Mouse (Mus musculus): Measurements from ENCODE around the gene Cpm.
"Not testable (repeated sequence)": the region's sequence is repeated elsewhere in the genome, so short reads cannot be mapped to it uniquely, and the experiment has no call there.

Cpm gene

DNA sequence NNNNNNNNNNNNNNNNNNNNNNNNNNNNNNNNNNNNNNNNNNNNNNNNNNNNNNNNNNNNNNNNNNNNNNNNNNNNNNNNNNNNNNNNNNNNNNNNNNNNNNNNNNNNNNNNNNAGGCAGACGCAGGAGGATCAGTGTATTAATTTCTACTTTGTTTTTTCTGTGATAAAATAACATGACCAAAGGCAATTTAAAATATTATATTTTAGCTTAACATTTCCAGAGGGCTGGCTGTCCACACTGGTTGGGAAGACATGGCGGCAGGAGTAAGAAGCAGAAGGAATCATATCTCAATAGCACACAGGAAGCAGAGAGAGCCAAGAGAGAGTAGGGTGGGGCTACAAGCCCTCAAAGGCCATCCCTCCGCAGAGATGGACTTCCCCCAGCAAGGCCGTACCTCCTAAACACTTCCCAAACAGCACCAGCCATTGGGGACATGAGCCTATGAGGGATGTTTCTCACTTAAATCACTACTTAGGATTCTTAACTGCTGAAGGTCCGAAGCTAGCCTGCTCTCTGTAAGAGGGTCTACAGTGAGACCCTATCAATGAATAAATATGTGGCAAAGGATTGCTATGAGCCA lies 94.9 kb downstream of the Cpm start:
- no peak for DNase-seq (ENCODE audit: low read depth)

DNA sequence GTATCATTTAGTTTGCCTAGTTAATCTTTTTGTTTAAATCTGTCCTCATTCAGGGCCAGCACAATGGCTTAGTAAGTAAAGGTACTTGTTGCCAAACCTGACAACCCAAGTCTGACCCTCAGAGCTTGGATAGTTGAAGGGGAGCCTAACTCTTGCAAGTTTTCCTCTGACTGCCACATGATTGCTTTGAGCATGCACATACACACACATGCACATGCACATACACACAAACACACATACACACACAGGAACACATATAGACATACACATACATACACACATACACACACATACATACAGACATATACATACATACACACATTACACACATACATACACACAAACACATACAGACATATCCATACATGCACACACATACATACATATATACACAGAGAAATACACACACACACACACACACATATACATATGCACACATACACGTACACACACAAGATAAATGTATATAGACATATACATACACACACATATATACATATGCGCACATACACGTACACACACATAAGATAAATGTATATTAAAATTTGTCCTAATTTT lies 95.6 kb downstream of the Cpm start:
- DNase-seq (ENCODE audit: low read depth): no peak

DNA sequence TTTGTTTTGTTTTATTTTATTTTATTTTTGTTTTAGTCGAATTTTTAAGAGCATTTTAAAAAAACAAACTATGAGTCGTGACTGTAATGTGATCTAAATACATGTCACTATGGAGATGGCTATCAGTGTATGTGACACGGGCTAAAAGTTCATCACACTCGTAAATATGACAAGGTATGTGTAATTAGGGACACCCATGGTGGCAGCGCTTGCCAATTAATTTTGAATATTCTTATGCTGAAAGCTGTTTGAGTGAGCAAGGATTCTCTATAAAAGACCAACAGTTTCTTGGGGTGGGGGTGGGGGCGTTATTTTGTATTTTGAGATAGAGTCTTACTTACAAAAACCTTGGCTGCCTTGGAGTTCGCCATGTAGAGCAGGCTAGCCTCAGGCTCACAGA lies 96.4 kb downstream of the Cpm start:
- DNase-seq (ENCODE audit: low read depth): no peak

DNA sequence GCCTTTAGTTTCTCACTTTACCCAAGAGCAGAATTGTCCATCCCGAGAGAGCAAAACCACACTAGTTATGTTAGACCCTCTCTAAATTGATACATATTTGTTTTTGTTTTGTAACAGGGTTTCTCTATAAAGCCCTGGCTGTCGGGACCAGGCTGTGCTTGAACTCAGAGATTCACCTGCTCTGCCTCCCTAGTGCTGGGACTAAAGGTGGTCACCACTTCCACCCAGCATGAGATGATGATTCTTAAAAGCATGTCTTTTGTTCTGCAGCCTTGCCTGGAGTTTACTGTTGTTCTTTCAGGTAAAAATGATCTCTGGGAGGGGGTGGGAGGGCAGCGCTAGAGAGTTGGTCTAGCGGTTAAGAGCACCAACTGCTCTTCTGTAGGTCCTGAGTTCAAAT lies 97.0 kb downstream of the Cpm start:
- DNase-seq (ENCODE audit: low read depth): no peak

DNA sequence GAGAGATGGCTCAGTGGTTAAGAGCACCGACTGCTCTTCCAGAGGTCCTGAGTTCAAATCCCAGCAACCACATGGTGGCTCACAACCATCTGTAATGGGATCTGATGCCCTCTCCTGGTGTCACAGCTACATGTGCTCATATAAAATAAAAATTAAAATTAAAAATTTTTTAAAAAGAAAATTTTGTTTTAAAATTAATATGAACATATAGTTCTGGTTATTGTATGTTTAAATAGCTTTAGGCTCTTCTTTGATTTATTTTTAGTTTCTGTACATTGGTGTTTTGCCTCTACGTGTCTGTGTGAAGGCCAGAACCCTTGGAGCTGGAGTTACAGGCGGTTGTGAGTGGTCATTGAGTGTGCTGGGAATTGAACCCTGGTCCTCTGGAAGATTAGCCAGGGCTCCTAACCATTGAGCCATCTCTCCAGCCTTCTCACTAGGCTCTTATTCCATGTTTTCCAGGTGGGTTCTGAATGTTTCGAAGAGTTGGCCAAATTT lies 97.6 kb downstream of the Cpm start:
- no peak for DNase-seq (ENCODE audit: low read depth)

DNA sequence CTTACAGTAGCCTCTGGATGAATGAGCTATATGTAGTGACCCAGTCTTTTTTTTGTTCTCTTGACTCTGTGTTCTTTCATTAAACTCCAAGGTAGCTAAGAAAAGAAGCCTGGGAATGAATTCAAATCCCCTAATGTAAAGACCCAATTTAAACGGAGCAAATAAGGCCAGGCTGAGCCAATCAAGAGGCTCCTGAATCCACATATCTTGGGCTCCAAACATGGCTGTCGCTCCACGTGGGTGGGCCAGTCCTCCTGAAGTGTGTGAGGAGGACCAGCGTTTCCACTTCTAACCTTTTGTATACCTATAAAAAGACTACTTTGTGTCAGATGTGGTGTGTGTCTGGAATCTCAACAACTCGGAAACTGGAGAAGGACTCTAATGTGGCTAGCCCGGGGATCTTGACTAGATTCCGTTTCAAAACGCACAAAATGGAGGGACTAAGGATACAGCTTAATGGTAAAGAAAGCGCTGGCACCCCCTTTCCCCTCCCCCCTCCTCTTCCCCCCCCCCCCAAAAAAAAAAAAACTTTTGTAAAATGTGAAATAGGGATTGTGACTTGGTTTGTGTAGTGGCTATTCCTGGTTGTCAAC lies 98.3 kb downstream of the Cpm start:
- DNase-seq (ENCODE audit: low read depth): no peak

DNA sequence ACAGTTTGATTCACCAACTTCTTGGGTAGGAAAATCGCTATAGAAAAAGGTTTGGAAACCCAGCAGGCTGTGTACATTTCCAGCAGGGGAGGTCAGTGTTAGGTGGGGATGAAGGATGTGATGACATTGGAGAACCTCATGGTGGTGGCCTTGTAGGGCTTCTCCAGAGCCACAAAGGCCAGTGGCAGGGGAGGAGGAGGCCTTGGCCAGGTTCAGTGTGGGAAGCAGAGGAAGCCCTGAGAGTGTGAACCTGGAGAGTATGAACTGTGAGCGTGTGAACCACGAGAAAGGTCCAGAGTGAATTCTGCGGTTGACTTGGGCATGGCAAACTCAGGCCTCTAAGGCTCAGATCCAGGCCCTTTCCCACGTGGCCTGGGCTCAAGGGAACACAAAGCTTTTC lies 99.3 kb downstream of the Cpm start:
- no peak for DNase-seq (ENCODE audit: low read depth)

DNA sequence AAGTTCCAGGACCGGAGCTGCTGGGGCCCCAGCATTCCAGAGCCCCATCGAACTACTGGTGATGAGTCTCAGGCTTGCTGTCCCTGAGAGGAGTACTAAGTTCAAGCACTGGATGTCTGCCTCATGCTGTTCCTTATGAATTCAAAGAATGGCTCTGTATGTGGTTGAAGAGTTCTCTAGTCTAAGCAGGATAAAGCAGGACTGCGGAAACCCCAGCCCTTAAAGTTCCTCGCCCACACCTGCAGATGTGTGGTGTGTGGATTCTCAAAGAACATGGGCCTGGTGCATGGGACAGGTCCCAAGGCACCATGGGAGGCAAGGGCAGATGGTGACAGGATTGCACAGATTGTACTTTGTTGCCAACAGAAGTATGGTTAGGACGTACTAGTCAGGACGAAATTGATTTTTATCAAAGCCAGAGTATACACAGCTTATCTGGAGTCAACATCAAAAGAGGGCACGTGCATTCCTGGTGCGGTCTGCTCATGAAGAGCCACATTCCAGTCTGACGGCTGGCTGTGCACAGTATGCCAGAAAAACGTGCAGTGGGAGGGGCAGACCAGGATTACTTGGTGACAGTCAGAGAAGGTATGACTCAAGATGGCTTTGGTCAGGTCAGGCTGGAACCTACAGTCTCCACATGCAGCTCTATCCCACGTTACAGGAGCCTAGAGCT lies 100.0 kb downstream of the Cpm start:
- no peak for DNase-seq (ENCODE audit: low read depth)

DNA sequence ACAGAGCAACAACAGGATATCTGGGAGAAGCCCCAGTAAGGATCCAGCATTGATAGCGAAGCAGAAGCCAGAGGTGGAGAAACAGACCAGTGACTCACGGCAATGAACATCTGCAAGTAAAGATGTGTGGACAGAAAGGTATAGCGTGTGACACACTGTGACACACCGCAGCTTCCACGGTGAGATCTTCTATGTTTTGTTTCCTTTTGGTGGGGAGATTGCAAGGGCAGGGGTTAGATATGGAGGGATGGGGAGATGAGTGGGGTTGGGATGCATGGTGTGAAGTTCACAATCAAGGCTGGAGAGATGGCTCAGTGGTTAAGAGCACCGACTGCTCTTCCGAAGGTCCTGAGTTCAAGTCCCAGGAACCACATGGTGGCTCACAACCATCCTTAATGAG lies 100.8 kb downstream of the Cpm start:
- no peak for DNase-seq (ENCODE audit: low read depth)

DNA sequence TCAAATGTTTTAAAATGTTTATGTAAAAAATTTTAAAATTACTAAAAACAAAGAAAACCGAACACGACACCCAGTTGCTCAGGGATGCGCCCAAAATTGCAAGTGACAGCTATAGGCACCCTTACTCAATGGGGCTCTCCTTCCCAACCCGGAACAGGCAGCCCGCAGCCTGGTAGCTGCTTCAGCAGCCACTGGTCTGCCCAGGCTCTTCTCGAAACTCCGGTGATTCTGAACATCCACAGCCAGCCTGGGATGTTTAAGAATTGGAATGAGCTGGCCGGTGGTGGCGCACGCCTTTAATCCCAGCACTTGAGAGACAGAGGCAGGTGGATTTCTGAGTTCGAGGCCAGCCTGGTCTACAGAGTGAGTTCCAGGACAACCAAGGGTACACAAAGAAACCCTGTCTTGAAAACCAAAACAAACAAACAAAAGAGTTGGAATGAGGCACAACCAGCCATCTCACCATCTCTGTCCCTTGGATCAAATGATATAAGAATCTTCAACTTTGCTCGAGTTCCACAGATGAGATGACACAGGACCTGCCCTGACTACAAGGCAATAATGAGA lies 101.4 kb downstream of the Cpm start:
- DNase-seq (ENCODE audit: low read depth): no peak

DNA sequence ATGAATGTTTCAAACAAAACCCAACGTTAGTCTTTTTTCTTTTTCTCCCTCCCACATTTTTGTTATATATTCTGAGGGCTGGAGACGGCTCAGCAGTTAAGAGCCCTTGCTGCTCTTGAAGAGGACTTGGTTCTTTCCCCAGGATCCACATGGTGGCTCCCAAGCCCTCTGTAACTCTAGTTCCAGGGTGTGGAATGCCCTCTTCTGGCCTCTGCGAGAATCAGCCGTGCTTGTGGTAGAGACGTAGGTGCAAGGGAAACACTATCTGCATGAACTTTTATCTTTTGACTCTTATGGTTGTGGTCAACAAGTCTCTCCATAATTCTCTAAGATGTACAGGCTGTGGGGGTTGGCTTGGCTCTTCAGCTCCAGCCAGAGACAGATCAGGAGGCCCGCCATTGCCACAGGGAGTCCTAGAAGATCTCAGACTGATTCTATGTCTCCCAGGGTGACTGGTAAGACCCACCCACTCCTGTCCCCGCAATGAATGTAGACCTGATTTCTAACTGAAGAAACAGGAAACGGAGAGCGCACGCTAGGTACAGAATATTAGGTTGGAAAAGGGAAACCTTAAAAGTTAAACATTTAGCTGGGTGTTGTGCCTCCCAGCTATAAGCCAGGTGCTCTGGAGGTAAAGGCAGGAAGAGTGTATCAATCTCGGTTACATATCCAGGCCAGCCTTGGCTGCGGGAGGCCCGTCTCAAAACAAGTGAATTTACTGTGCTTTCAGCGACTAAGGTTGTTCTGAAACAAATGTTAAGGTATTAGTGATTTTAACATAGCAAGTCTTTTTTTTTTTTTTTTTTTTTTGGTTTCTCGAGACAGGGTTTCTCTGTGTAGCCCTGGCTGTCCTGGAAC lies 102.2 kb downstream of the Cpm start:
- DNase-seq (ENCODE audit: low read depth): no peak

DNA sequence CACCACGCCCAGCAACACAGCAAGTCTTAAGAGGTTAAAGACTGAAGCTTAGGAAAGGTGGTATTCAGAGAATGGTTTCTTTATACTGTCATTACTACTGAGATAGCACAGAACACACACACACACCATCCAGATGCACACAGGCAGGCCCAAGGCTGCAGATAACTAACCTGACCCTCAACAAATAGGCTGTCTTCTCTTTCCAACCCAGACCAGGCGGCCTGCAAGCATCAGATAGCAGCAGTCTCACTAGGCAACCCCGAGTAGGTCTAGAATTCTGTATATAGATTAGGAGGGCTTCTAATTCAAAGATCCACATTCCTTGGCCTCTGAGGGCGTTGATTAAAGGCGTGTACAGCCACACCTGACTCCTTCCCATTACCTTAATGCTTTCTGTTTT lies 102.9 kb downstream of the Cpm start:
- DNase-seq (ENCODE audit: low read depth): no peak

DNA sequence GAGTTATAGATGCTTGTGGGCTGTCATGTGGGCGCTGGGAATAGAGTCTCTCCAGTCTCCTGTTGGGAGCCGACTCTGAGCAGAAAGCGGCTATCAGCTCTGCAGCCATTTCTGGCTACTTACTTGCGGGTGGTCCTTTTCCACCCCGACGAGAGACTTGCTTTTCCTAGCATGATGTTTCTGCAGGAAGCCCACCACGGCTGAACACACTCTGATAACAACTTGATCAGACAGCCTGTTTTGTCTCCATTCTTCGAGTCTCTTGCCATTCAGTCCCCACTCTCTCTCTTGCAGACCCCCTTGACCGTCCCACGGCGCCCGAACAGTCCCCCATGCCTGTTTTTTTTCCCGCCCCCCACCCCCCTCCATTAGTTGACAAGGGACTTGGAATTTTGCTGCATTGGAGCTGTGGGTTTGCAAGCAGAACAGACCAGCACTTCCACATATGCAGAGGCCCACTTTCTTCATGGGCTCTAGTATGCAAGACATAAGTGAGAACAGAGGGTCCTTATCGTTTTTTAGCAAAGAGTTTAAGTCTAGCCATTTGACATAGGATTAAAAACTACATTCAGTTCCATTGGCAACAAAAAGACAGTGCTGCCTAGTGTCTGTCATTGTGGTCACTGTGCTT lies 103.8 kb downstream of the Cpm start:
- DNase-seq (ENCODE audit: low read depth): no peak

DNA sequence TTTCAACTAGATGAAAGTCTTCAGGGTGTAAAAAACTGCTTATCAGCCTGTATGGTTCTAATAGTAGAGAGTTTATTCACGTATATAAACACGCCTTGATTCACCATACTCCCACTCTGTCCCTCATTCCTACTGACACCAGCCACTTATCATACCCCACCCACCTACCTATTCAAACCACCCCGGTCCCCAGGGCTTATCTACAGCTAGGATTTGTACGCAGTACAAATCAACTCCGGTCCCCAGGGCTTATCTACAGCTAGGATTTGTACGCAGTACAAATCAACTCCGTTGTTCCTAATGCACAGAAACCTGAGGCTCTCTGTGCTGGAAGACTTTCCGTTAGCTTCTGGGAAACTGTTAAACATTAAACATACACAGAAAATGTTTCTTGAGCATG lies 104.3 kb downstream of the Cpm start:
- not testable (repeated sequence) for DNase-seq (ENCODE audit: low read depth)

DNA sequence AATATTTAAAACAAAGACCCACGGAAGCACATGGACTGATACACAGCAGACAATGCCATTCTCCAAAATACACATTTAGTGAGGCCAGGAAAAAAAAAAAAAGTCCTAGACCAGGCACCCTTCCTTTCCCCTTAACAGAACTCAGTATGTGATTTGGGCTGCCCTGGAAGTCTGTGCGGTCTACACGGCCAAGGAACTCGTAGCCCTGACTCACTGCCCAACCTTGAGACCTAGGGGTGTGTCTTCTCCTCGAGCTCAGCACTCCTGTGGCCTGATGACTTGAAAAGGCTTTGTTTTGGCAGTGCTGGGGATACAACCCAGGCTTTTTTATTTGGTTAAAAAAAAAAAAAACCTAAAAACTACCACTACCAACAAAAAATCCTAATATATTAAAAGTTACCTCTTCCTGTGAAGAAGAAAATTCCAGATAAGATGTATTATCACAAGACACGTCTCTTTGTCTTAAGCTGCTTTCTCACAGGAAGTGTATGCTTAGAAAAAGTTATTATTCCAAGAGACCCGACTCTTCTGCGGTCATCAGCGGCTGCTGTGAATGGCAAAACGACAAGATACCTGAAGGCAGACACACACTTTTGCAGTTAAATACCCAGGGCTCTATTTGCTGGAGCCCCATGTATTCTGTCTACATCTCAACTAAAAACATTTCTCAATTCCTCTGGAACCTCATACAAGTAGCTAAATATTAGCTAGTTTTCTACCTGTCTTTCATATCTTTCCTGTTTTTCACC lies 105.0 kb downstream of the Cpm start:
- DNase-seq (ENCODE audit: low read depth): not testable (repeated sequence)

DNA sequence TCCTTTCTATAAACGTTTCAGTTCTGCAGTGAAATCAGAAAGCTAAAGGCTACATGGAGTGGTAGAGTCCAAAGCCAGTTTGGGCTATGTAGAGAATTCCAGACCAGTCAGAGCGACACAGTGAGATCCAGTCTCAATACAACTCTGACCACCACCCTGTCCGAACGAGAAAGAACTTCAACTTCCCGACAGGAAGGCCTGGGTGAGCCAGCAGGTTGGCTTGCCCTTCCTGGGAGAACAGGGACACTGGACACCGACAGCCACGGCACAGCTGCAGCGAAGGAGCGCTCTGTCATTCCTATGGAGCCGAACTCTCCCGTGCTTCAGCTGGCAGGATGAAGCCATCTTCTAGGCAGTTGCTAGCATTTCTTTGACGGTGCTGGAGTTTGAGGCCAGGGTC lies 106.1 kb downstream of the Cpm start:
- not testable (repeated sequence) for DNase-seq (ENCODE audit: low read depth)

DNA sequence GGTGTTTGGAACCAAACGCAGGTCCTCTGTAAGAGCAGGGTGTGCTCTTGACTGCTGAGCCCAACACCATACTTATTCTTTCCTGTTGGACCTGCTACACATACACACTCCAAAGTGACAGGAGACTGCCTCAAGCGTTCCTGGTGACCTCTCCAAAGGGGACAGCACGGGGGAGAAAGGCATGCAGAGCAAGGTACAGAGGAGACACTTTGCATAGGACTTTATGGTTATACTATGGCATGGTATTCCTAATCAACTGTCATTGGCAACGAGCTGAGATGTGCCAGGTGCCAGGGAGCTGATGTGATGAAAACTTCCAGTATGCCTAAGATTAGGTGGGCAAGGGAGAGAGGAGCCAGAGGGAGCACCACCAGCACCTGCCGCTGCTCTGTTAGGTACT lies 107.3 kb downstream of the Cpm start:
- DNase-seq (ENCODE audit: low read depth): no peak

Measured in fibroblast of lung, adult 2 months (primary cell).